Mouse (Mus musculus) bone marrow macrophage, adult 2 months (primary cell): ENCODE results near the gene Gm42906.

Experiments
- CTCF ChIP-seq: IDR thresholded peaks from 2 replicates; pipeline ENCODE4 v1.5.1; 2012; ENCODE audit warnings: low read depth, mild to moderate bottlenecking, low read length, moderate library complexity
- POLR2A ChIP-seq: IDR thresholded peaks from 2 replicates; pipeline ENCODE4 v1.6.1; 2012; ENCODE audit warnings: mild to moderate bottlenecking, low read depth, low read length, borderline replicate concordance

- TF ChIP-seq POLR2A (no peak), CTCF (no peak)
These were observed 58.6 kb downstream of the Gm42906 start for GRCm38 (mm10) chr5:151369306-151369721.
